Mouse (Mus musculus): ENCODE data around the gene Bag5.

DNA sequence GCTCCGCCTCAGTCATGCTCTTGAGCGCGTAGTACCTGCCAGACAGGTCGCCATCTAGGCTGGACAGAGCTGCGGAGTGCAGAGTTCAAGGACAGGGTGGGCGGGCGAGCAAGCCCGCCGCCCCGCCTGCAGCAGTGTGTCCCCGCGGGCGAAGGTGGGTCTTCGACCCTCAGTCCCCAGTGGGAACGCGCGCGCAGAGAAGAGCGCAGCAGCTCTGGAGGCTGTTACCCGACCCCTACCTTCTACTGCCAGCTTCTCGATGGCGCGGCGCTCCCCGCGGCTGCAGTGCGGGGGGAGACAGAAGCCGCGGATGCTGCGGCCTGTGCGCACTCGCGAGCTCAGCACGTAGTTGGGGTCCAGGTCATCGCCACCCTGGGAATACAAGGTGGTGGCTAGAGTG lies 42.1 kb downstream of the Bag5 start:
- TF ChIP-seq CTCF (IDR thresholded peaks at IDR 0.05 in 2 of 3, conservative IDR thresholded peaks at IDR 0.05 in 1 of 3; ENCODE audit: control insufficient read depth in 1 of 3, insufficient read depth in 1 of 3, low read depth in 2 of 3, low read length in 3 of 3, poor library complexity in 1 of 3, severe bottlenecking in 1 of 3) (no peak), RAD21 (IDR thresholded peaks at IDR 0.05; ENCODE audit: low read depth, low read length) (no peak), POLR2AphosphoS2 (IDR thresholded peaks at IDR 0.05; ENCODE audit: low read length) (no peak), TAL1 (IDR thresholded peaks at IDR 0.05; ENCODE audit: low read length) (no peak), USF1 (IDR thresholded peaks at IDR 0.05; ENCODE audit: low read depth, low read length) (no peak), POLR2A (IDR thresholded peaks at IDR 0.05; ENCODE audit: control insufficient read depth in 1 of 2, insufficient read depth in 1 of 2, low read depth in 1 of 2, low read length in 2 of 2, poor library complexity in 1 of 2) (no peak), BHLHE40 (IDR thresholded peaks at IDR 0.05; ENCODE audit: borderline replicate concordance, low read depth, low read length) (no peak), MEF2A (IDR thresholded peaks at IDR 0.05; ENCODE audit: extremely low read depth, insufficient replicate concordance, low read depth, low read length, poor library complexity, severe bottlenecking) (no peak), ZNF384 (IDR thresholded peaks at IDR 0.05; ENCODE audit: low read depth, low read length) (no peak), MYC (IDR thresholded peaks at IDR 0.05; ENCODE audit: low read depth, low read length) (no peak), RCOR1 (IDR thresholded peaks at IDR 0.05; ENCODE audit: low read depth, low read length) (no peak), SMC3 (IDR thresholded peaks at IDR 0.05; ENCODE audit: low read depth, low read length) (no peak)
